Mouse (Mus musculus): ENCODE measurements around the gene Gm11213. TPM values are rescaled to one million over a fixed set of nuclear protein-coding genes. Genes with fewer than 3 reads are reported as not detected.

Gm11213 gene
- total and polyA plus RNA-seq, 3 experiments, result not detected

DNA sequence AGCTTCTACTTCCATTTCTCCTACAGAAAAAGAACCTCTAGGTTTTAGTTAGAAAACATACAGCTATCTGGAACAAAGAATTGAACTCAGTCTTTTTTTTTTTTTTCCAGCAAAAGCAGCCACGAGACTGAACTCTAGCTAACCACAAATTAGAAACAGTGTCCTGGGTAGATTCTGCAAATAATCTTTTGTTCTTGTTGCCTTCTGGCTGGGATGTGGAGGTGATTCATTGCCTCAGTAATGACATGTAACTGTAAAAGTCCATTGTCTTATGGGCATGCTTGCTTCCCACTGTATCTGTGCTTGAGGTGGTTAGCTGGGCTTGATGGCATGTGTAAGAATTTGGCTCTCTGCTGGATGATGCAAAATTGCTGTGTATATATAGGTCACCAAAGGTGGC lies 33.5 kb upstream of the Gm11213 start:
- H3K27ac ChIP-seq (ENCODE audit: insufficient read depth, low read depth), result no peak overlapping the region
- no peaks in the 10 kb centered on the region for H3K36me3 ChIP-seq (replicated peaks in 1 of 2; ENCODE audit: control insufficient read depth in 1 of 2, insufficient read depth in 1 of 2, low read length in 1 of 2)
- H3K4me3 ChIP-seq (replicated peaks in 1 of 3; ENCODE audit: low read depth in 2 of 3, low read length in 2 of 3, poor library complexity in 1 of 3), result no peak overlapping the region
- in situ Hi-C loops (cut with MboI; ENCODE audit: low pct_ligation_motif_present, low pct_unique_long_range_greater_than_20kb, low sequenced_read_pairs) (loop anchor here (10.0 kb wide), 1 partner anchor 46 kb away; no protein-coding TSS in a partner anchor), dilution Hi-C loops (cut with MboI; ENCODE audit: extremely low pct_ligation_motif_present, extremely low pct_unique_long_range_greater_than_20kb, low sequenced_read_pairs) (no loop called here)
- no peaks in the 10 kb centered on the region for H3K79me2 ChIP-seq (replicated peaks; ENCODE audit: control insufficient read depth, extremely low read depth, insufficient read depth, poor library complexity, severe bottlenecking)
- H3K4me2 ChIP-seq (ENCODE audit: insufficient read depth, low read depth, poor library complexity, severe bottlenecking), result no peak overlapping the region
- no peaks in the 10 kb centered on the region for H3K27me3 ChIP-seq (replicated peaks)
- H3K9me3 ChIP-seq (replicated peaks; ENCODE audit: low read length), result no peaks in the 10 kb centered on the region
- peak; percentile 25; the same call in 1 of the 2 replicates for TF ChIP-seq ZNF384 (IDR thresholded peaks at IDR 0.05; ENCODE audit: low read depth, low read length)
- TF ChIP-seq PAX5 (IDR thresholded peaks at IDR 0.05; ENCODE audit: low read length), result no peak
- no peak overlapping the region for H3K9ac ChIP-seq (ENCODE audit: insufficient read depth, low read depth)
- no peak for DNase-seq (ENCODE audit: extremely low read depth)
- H3K4me1 ChIP-seq (ENCODE audit: control insufficient read depth in 1 of 2, insufficient read depth in 2 of 2), result peaks cover 0 to 11% of the 10 kb centered on the region in 2 experiments; a peak in 1 of 4 replicates

DNA sequence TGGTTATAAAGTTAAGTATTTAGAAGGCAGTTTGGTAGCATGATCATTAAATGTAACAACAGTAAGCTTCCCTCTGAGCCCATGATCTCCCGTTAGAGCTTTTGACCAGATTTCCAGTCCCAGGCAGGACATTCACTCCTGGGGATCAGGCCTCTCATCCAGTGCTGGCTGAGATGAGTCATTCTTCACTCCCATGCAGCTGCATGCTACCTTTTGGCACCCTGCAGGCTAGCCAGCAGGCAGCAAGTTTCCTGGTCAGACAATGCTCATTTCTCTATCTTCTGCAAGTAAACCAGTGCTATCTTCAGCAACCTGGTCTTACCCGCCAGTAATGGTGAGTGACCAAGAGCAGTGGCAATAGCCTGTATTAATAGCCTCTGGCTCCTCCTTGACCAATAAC lies 28.1 kb upstream of the Gm11213 start:
- Histone ChIP-seq H3K4me2 (ENCODE audit: insufficient read depth, low read depth, poor library complexity, severe bottlenecking) (no peak overlapping the region), H3K79me2 (replicated peaks; ENCODE audit: control insufficient read depth, extremely low read depth, insufficient read depth, poor library complexity, severe bottlenecking) (no peaks in the 10 kb centered on the region), H3K4me1 (ENCODE audit: control insufficient read depth in 1 of 2, insufficient read depth in 2 of 2) (peaks cover 1 to 2% of the 10 kb centered on the region in 2 experiments; a peak in 1 of 4 replicates), H3K9me3 (replicated peaks; ENCODE audit: low read length) (no peaks in the 10 kb centered on the region), H3K27ac (ENCODE audit: insufficient read depth, low read depth) (no peak overlapping the region), H3K4me3 (replicated peaks in 1 of 3; ENCODE audit: low read depth in 2 of 3, low read length in 2 of 3, poor library complexity in 1 of 3) (no peak overlapping the region), H3K9ac (ENCODE audit: insufficient read depth, low read depth) (no peak overlapping the region), H3K27me3 (replicated peaks) (no peaks in the 10 kb centered on the region), H3K36me3 (replicated peaks in 1 of 2; ENCODE audit: control insufficient read depth in 1 of 2, insufficient read depth in 1 of 2, low read length in 1 of 2) (no peaks in the 10 kb centered on the region)
- no peak for TF ChIP-seq SMC3 (IDR thresholded peaks at IDR 0.05; ENCODE audit: low read depth, low read length)
- TF ChIP-seq MAX (IDR thresholded peaks at IDR 0.05; ENCODE audit: low read length), result no peak
- no peak for TF ChIP-seq ETS1 (conservative IDR thresholded peaks at IDR 0.05; ENCODE audit: low read depth, low read length)
- TF ChIP-seq MYC (IDR thresholded peaks at IDR 0.05; ENCODE audit: low read depth, low read length), result no peak
- no peak for TF ChIP-seq HCFC1 (IDR thresholded peaks at IDR 0.05; ENCODE audit: low read depth, low read length)
- no peak for TF ChIP-seq UBTF (IDR thresholded peaks at IDR 0.05; ENCODE audit: low read depth, low read length)
- no peak for TF ChIP-seq TBP (conservative IDR thresholded peaks at IDR 0.05; ENCODE audit: low read depth, low read length)
- TF ChIP-seq MAZ (IDR thresholded peaks at IDR 0.05; ENCODE audit: low read depth, low read length), result no peak
- TF ChIP-seq GABPA (IDR thresholded peaks at IDR 0.05; ENCODE audit: insufficient replicate concordance, low read depth, low read length), result no peak
- no peak for TF ChIP-seq USF1 (IDR thresholded peaks at IDR 0.05; ENCODE audit: low read depth, low read length)
- in situ Hi-C loops (cut with MboI; ENCODE audit: low pct_ligation_motif_present, low pct_unique_long_range_greater_than_20kb, low sequenced_read_pairs), result loop anchor here (10.0 kb wide), 1 partner anchor 52 kb away; no protein-coding TSS in a partner anchor
- DNase-seq (ENCODE audit: extremely low read depth), result no peak
- dilution Hi-C loops (cut with MboI; ENCODE audit: extremely low pct_ligation_motif_present, extremely low pct_unique_long_range_greater_than_20kb, low sequenced_read_pairs), result no loop called here

DNA sequence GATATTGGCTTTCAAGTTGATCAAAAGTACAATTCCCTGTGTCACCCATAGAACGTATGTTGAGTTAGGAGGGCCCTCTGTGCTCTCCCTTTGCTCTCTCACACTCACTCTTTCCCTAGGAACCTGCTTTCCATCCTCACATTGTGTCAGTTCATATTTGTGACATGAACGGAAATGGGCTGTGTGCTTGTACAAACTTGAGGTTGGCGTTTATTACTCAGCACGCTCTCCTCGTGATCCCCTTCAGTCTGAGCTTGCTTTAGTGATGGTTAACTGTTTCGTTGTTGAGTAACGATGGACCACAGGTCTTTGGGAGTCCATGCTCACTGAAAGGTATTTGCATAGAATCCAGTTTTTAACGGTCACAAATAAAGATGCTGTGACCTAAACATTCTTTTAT lies 22.1 kb upstream of the Gm11213 start:
- Histone ChIP-seq H3K4me2 (ENCODE audit: insufficient read depth, low read depth, poor library complexity, severe bottlenecking) (peak overlapping the region; percentile 6; the same call in 1 of the 2 replicates), H3K27me3 (replicated peaks) (no peaks in the 10 kb centered on the region), H3K79me2 (replicated peaks; ENCODE audit: control insufficient read depth, extremely low read depth, insufficient read depth, poor library complexity, severe bottlenecking) (no peaks in the 10 kb centered on the region), H3K36me3 (replicated peaks in 1 of 2; ENCODE audit: control insufficient read depth in 1 of 2, insufficient read depth in 1 of 2, low read length in 1 of 2) (no peaks in the 10 kb centered on the region), H3K4me3 (replicated peaks in 1 of 3; ENCODE audit: low read depth in 2 of 3, low read length in 2 of 3, poor library complexity in 1 of 3) (no peak overlapping the region), H3K9me3 (replicated peaks; ENCODE audit: low read length) (no peaks in the 10 kb centered on the region), H3K9ac (ENCODE audit: insufficient read depth, low read depth) (no peak overlapping the region), H3K4me1 (ENCODE audit: control insufficient read depth in 1 of 2, insufficient read depth in 2 of 2) (peaks cover 12 to 16% of the 10 kb centered on the region in 2 experiments), H3K27ac (ENCODE audit: insufficient read depth, low read depth) (no peak overlapping the region)
- peak; percentile 64 for DNase-seq (ENCODE audit: extremely low read depth)
- in situ Hi-C loops (cut with MboI; ENCODE audit: low pct_ligation_motif_present, low pct_unique_long_range_greater_than_20kb, low sequenced_read_pairs), result loop anchor here (5.0 kb wide), 2 partner anchors 215 to 315 kb away; no protein-coding TSS in a partner anchor
- dilution Hi-C loops (cut with MboI; ENCODE audit: extremely low pct_ligation_motif_present, extremely low pct_unique_long_range_greater_than_20kb, low sequenced_read_pairs), result no loop called here
- TF ChIP-seq MAFK (IDR thresholded peaks at IDR 0.05; ENCODE audit: insufficient replicate concordance, low read length) (0 out of 2 replicates have a peak, but pooled peaks have one; percentile 35), POLR2AphosphoS2 (IDR thresholded peaks at IDR 0.05; ENCODE audit: low read depth, low read length) (no peak), RAD21 (IDR thresholded peaks at IDR 0.05; ENCODE audit: low read depth, low read length) (no peak), ETS1 (conservative IDR thresholded peaks at IDR 0.05; ENCODE audit: low read depth, low read length) (peak; percentile 85), MEF2A (IDR thresholded peaks at IDR 0.05; ENCODE audit: borderline replicate concordance, low read depth, low read length) (peak; percentile 61; the same call in 1 of the 2 replicates), HCFC1 (IDR thresholded peaks at IDR 0.05; ENCODE audit: low read depth, low read length) (no peak), ELF1 (IDR thresholded peaks at IDR 0.05; ENCODE audit: low read depth, low read length) (no peak), RCOR1 (conservative IDR thresholded peaks at IDR 0.05; ENCODE audit: low read depth, low read length) (peak; percentile 51; the same call in 1 of the 2 replicates), ZNF384 (IDR thresholded peaks at IDR 0.05; ENCODE audit: low read depth, low read length) (no peak), NRF1 (IDR thresholded peaks at IDR 0.05; ENCODE audit: low read depth, low read length) (no peak), JUND (conservative IDR thresholded peaks at IDR 0.05; ENCODE audit: low read depth, low read length) (peak; percentile 51), IRF4 (IDR thresholded peaks at IDR 0.05; ENCODE audit: low read depth, low read length) (peak; percentile 78), CHD2 (IDR thresholded peaks at IDR 0.05; ENCODE audit: low read length) (no peak), CTCF (conservative IDR thresholded peaks at IDR 0.05 in 1 of 2, IDR thresholded peaks at IDR 0.05 in 1 of 2; ENCODE audit: low read depth in 2 of 2, low read length in 2 of 2) (no peak), TBP (conservative IDR thresholded peaks at IDR 0.05; ENCODE audit: low read depth, low read length) (no peak), CHD1 (IDR thresholded peaks at IDR 0.05; ENCODE audit: low read depth, low read length) (no peak), POLR2A (IDR thresholded peaks at IDR 0.05; ENCODE audit: low read depth, low read length) (no peak), GABPA (IDR thresholded peaks at IDR 0.05; ENCODE audit: insufficient replicate concordance, low read depth, low read length) (no peak)
